Mouse (Mus musculus): ENCODE results near the gene Tmem107. TPM values are rescaled to one million over a fixed set of nuclear protein-coding genes. Genes with fewer than 3 reads are reported as not detected.

The Tmem107 gene
- polyA plus RNA-seq, 1 experiment from 2014 or later = 60.8 TPM

DNA sequence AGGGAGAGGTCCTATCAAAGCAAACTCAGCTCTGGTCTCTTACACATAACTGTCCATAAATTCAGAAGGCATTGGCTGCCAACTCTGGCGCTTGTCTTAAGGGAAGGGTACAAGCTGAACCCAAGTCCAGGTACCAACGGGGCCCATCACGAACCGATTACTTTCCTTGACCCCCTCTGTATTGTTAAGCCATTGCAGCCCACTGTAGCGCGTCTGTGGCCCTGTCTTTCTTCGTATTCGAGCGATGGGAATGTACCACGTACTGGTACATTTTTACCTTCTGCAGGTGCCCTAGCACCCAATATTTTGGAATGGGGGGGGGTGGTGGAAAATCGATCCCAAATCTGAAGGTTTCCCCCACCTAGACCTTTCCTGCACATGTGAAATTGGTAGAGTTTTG, 1.6 kb downstream of the Tmem107 start:
- Histone ChIP-seq H3K27me3 (ENCODE audit: insufficient read depth, low read length) (no peaks in the 10 kb centered on the region), H3K9ac (ENCODE audit: low read depth, low read length) (0 out of 2 replicates have a peak overlapping the region, but pooled peaks have one; percentile 25), H3K4me2 (ENCODE audit: low read length) (peak overlapping the region; percentile 42), H3K4me3 (replicated peaks; ENCODE audit: low read depth, low read length) (no peak overlapping the region), H3K9me3 (replicated peaks; ENCODE audit: low read length) (no peaks in the 10 kb centered on the region), H3K27ac (0 out of 2 replicates have a peak overlapping the region, but pooled peaks have one; percentile 51), H3K4me1 (replicated peaks; ENCODE audit: insufficient read depth, low read length) (peaks cover 11% of the 10 kb centered on the region; the same call in 1 of the 2 replicates), H3K36me3 (ENCODE audit: insufficient read depth, low read length) (no peaks in the 10 kb centered on the region)
- no peak for TF ChIP-seq CTCF (IDR thresholded peaks at IDR 0.05; ENCODE audit: low read depth)
- ATAC-seq (replicated peaks; ENCODE audit: low FRiP score, low read depth) (no peak), DNase-seq (ENCODE audit: low spot score) (no peak)
- 88% methylated on average over 11 of the region's 11 CpGs for WGBS

DNA sequence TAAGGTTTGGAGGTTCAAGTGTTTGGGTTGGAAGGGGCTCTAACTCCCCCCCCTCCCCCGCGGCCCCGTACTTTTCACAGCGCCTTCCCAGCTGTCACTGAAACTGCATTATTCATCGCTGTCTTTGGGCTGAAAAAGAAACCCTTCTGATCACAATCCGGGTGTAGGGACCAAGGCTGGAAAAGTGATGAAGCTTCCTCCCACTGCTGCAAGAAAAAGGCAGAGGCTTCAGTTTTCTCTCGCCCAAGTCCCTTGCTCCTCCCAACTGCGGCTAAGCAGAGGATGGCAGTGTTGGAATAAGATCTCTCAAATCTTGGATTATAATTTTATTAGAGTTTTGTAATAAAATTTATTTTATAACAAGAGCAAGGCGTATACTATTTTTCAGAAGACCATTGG, 2.1 kb downstream of the Tmem107 start:
- 0 out of 2 replicates have a peak overlapping the region, but pooled peaks have one; percentile 51 for H3K27ac ChIP-seq
- DNase-seq (ENCODE audit: low spot score) = no peak
- H3K9me3 ChIP-seq (replicated peaks; ENCODE audit: low read length) = no peaks in the 10 kb centered on the region
- ATAC-seq (replicated peaks; ENCODE audit: low FRiP score, low read depth) = no peak
- no peaks in the 10 kb centered on the region for H3K27me3 ChIP-seq (ENCODE audit: insufficient read depth, low read length)
- peak overlapping the region; percentile 42 for H3K4me2 ChIP-seq (ENCODE audit: low read length)
- WGBS = 7% methylated on average over 9 of the region's 9 CpGs
- H3K4me1 ChIP-seq (replicated peaks; ENCODE audit: insufficient read depth, low read length) = peaks cover 11% of the 10 kb centered on the region; the same call in 1 of the 2 replicates
- H3K4me3 ChIP-seq (replicated peaks; ENCODE audit: low read depth, low read length) = peak overlapping the region; percentile 18
- no peaks in the 10 kb centered on the region for H3K36me3 ChIP-seq (ENCODE audit: insufficient read depth, low read length)
- H3K9ac ChIP-seq (ENCODE audit: low read depth, low read length) = 0 out of 2 replicates have a peak overlapping the region, but pooled peaks have one; percentile 25
- no peak for TF ChIP-seq CTCF (IDR thresholded peaks at IDR 0.05; ENCODE audit: low read depth)

GRCm38 (mm10) chr11:69073065-69073888, 2.7 kb downstream of the Tmem107 start:
- Histone ChIP-seq H3K4me2 (ENCODE audit: low read length) (peak overlapping the region; percentile 42), H3K27me3 (ENCODE audit: insufficient read depth, low read length) (no peaks in the 10 kb centered on the region), H3K27ac (peak overlapping the region; percentile 80), H3K4me1 (replicated peaks; ENCODE audit: insufficient read depth, low read length) (peaks cover 11% of the 10 kb centered on the region; the same call in 1 of the 2 replicates), H3K9me3 (replicated peaks; ENCODE audit: low read length) (no peaks in the 10 kb centered on the region), H3K36me3 (ENCODE audit: insufficient read depth, low read length) (no peaks in the 10 kb centered on the region), H3K9ac (ENCODE audit: low read depth, low read length) (peak overlapping the region; percentile 53), H3K4me3 (replicated peaks; ENCODE audit: low read depth, low read length) (peak overlapping the region; percentile 18; the same call in 1 of the 2 replicates)
- DNase-seq (ENCODE audit: low spot score) (peak; percentile 96), ATAC-seq (replicated peaks; ENCODE audit: low FRiP score, low read depth) (peak; percentile 75)
- TF ChIP-seq CTCF (IDR thresholded peaks at IDR 0.05; ENCODE audit: low read depth) = peak; percentile 14; the same call in 1 of the 2 replicates
- WGBS = under 1% methylated on average over 14 of the region's 14 CpGs

DNA sequence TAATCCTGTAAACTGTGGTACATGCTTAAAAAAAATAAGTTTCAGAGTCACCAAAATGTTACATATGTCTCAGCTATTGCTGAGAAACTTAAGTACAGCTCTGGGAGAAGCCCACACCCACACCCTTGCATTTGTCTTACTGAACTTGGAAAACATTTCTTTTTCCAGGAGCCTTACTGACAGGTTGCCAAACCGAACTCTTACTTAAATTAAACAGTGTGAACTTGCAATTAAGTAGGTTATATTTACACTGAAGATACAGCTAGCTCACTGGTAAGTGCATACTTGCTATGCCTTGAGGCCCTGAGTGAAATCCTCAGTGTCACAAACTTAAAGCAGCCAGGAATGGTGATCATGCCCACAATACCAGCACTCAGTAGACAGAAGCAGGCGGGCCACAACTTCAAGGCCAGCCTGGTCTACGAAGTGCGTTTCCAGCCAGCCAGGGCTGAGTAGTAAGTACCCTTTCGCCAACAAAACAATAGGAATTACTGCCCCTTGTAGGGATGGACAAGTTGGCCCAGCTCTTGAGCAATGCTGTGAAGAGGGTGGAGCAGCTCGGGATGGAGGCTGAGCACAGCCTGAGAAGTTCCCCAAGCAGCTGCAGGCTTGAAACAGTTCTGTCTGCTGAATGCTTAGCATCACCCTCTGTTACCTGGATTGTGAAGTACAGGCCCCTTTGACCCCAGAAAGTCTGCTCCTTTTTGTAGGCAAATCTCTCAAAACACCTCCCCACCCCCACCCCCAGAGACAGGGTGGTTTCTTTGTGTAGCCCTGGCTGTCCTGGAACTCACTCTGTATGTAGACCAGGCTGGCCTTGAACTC, 3.6 kb downstream of the Tmem107 start:
- H3K9me3 ChIP-seq (replicated peaks; ENCODE audit: low read length) = no peaks in the 10 kb centered on the region
- no peaks in the 10 kb centered on the region for H3K27me3 ChIP-seq (ENCODE audit: insufficient read depth, low read length)
- H3K4me3 ChIP-seq (replicated peaks; ENCODE audit: low read depth, low read length) = no peak overlapping the region
- no peak overlapping the region for H3K9ac ChIP-seq (ENCODE audit: low read depth, low read length)
- H3K27ac ChIP-seq = peak overlapping the region; percentile 80; the same call in 1 of the 2 replicates
- ATAC-seq (replicated peaks; ENCODE audit: low FRiP score, low read depth) (no peak), DNase-seq (ENCODE audit: low spot score) (no peak)
- H3K4me2 ChIP-seq (ENCODE audit: low read length) = no peak overlapping the region
- no peaks in the 10 kb centered on the region for H3K36me3 ChIP-seq (ENCODE audit: insufficient read depth, low read length)
- 39% methylated on average over 6 of the region's 6 CpGs for WGBS
- peaks cover 11% of the 10 kb centered on the region; the same call in 1 of the 2 replicates for H3K4me1 ChIP-seq (replicated peaks; ENCODE audit: insufficient read depth, low read length)
- TF ChIP-seq CTCF (IDR thresholded peaks at IDR 0.05; ENCODE audit: low read depth) = no peak

DNA sequence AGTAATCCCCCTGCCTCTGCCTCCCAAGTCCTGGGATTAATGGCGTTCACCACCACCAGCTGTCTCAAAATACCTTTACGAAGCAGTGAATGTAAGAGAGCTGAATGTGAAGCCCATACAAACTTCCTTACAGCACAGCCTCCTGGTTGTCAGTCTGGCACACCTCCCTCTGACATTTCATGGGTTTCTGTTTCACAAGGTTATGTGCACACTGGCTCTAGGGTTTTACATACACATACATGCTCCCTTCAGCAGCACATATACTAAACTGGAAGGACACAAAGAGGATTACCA, 4.1 kb downstream of the Tmem107 start:
- no peak overlapping the region for H3K4me3 ChIP-seq (replicated peaks; ENCODE audit: low read depth, low read length)
- no peak for ATAC-seq (replicated peaks; ENCODE audit: low FRiP score, low read depth)
- H3K27me3 ChIP-seq (ENCODE audit: insufficient read depth, low read length) = no peaks in the 10 kb centered on the region
- no peak overlapping the region for H3K4me2 ChIP-seq (ENCODE audit: low read length)
- peaks cover 11% of the 10 kb centered on the region; the same call in 1 of the 2 replicates for H3K4me1 ChIP-seq (replicated peaks; ENCODE audit: insufficient read depth, low read length)
- no peaks in the 10 kb centered on the region for H3K9me3 ChIP-seq (replicated peaks; ENCODE audit: low read length)
- TF ChIP-seq CTCF (IDR thresholded peaks at IDR 0.05; ENCODE audit: low read depth) = no peak
- H3K9ac ChIP-seq (ENCODE audit: low read depth, low read length) = no peak overlapping the region
- no peak overlapping the region for H3K27ac ChIP-seq
- no peak for DNase-seq (ENCODE audit: low spot score)
- 56% methylated on average over 2 of the region's 2 CpGs for WGBS
- H3K36me3 ChIP-seq (ENCODE audit: insufficient read depth, low read length) = no peaks in the 10 kb centered on the region
